Mouse (Mus musculus) thymus, adult 18-20 months (tissue): ENCODE data around the gene Cylc1.

Experiments
- DNase-seq, 2 experiments: peaks; one replicate each; pipeline ENCODE4 v3.0.0; 2022; ENCODE audit warnings: mixed read lengths in 2 of 2

Gene Cylc1

DNA sequence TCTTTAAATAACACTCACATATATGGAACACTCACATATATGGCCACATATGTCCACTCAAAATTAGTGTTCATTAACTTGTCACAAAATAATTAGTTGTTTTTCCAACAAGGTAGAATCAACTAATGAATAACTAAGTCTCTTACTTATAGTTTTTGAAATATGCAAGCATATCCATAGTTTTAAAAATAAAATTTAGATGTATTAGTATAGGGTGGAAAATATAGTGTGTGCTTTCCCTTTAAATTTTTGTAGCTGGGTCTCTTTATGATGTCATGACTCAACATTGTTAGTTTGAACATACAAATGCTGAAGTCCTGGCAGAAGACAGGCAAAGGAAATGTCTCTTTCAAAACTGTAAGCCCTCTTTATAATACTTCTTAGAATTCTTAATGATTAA is at the start of gene Cylc1:
Gene Cylc1 (plus strand): TSS at position 301 of the 400 bp plus-strand sequence.
- no peak for DNase-seq

- no peak for DNase-seq
Measured at GRCm38 (mm10) chrX:111078680-111079079, 31.5 kb upstream of the Cylc1 start.

DNA sequence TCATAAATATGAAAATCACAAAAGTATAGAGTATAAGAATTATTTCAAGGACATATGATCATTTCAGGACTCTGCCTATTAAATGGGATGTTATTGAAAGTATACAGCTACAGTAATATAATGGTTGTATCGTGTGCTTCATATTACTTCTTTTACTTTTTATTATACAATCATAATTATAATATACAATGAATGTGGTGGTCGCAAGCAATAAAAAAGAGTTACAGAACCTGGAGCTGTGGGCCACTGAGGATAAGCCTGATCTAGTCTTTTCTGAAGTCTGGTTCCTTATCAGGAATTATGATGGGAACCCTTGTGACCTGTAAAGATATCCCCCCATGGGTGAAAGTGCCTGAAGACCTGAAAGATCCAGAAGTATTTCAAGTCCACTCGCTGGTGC is 57.8 kb downstream of the Cylc1 start, which contains the start of gene Gm10112:
Gene Gm10112 (plus strand): TSS at position 301 of the 400 bp plus-strand sequence.
- DNase-seq, result no peak
